Mouse (Mus musculus): ENCODE measurements around the gene Olfr362. TPM values are rescaled to one million over a fixed set of nuclear protein-coding genes. Genes with fewer than 3 reads are reported as not detected.
"Not testable (repeated sequence)": the region's sequence is repeated elsewhere in the genome, so short reads cannot be mapped to it uniquely, and the experiment has no call there.

The Olfr362 gene
- total RNA-seq (2014; rRNA removed) (not detected in 2 replicates), polyA plus RNA-seq (2015; fragmentation: Nextera tagmentation; extraction: Ambion mirVana) (not detected in 2 replicates)

DNA sequence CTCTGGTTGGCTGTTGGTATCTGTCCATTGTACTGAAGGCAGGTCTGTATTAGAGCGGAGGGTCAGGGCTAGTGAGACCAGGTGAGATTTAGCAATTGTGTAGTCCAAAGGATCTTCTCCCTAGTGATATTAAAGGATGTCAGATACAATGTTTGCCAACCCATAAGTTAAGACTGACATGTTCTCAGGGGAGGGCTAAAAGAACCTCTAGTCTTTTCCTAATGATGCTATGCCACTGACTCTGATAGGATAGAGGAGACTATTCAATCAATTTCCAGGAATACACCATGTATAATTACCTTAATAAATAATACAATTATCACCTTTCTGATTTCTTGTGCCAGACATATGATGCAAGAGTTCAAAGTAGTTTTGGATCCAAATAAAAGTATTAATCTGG lies at the start of gene Olfr362:
TSS of gene Olfr362 (minus strand) at position 101 of the 400 bp plus-strand sequence.
- H3K4me2 ChIP-seq (ENCODE audit: low read depth): no peak within 1 kb of the TSS
- no peaks in the 10 kb centered on the region for H3K4me1 ChIP-seq (ENCODE audit: insufficient read depth)
- no peak within 1 kb of the TSS for H3K27ac ChIP-seq (ENCODE audit: low read depth, low read length)
- DNase-seq (no peak), ATAC-seq (no peak)
- TF ChIP-seq CTCF (IDR thresholded peaks at IDR 0.05; ENCODE audit: low read depth): no peak
- no peak within 1 kb of the TSS for H3K9ac ChIP-seq
- 0 out of 2 replicates have a peak, but pooled peaks cover 3% of the 10 kb centered on the region for H3K9me3 ChIP-seq (ENCODE audit: low read length)
- 96% methylated on average over 1 of the region's 1 CpGs for WGBS
- no peaks in the 10 kb centered on the region for H3K36me3 ChIP-seq (ENCODE audit: insufficient read depth)
- H3K27me3 ChIP-seq (ENCODE audit: insufficient read depth, low read length): no peaks in the 10 kb centered on the region
- no peak within 1 kb of the TSS for H3K4me3 ChIP-seq (ENCODE audit: low read depth, low read length)

DNA sequence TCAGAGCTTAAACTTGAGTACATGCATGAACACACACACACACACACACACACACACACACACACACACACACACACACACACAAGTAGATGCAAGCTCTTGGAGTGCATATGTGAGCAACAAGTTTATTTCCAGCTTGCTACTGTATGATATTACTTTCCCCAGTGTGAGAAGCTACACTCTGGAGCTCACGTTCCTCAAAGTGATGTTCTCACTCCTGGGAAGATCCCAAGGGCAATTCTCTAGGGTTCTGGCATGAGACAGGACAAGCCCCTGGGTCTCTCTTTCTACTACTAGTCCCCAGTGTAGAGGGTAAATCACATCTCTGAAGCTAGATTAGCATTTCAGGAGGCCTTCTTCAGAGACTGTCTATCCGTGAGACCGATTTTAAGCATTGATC lies 21.3 kb upstream of the Olfr362 start, which contains the start of gene Olfr364-ps1:
TSS of gene Olfr364-ps1 (plus strand) at position 301 of the 400 bp plus-strand sequence.
- Histone ChIP-seq H3K9ac (no peak within 1 kb of the TSS), H3K27me3 (ENCODE audit: insufficient read depth, low read length) (no peaks in the 10 kb centered on the region), H3K4me1 (ENCODE audit: insufficient read depth) (no peaks in the 10 kb centered on the region), H3K27ac (ENCODE audit: low read depth, low read length) (no peak within 1 kb of the TSS), H3K4me2 (ENCODE audit: low read depth) (no peak within 1 kb of the TSS), H3K9me3 (ENCODE audit: low read length) (0 out of 2 replicates have a peak, but pooled peaks cover 3% of the 10 kb centered on the region), H3K4me3 (ENCODE audit: low read depth, low read length) (no peak within 1 kb of the TSS), H3K36me3 (ENCODE audit: insufficient read depth) (no peaks in the 10 kb centered on the region)
- ATAC-seq: no peak
- DNase-seq: no peak
- 86% methylated on average over 3 of the region's 3 CpGs for WGBS
- TF ChIP-seq CTCF (IDR thresholded peaks at IDR 0.05; ENCODE audit: low read depth): no peak

DNA sequence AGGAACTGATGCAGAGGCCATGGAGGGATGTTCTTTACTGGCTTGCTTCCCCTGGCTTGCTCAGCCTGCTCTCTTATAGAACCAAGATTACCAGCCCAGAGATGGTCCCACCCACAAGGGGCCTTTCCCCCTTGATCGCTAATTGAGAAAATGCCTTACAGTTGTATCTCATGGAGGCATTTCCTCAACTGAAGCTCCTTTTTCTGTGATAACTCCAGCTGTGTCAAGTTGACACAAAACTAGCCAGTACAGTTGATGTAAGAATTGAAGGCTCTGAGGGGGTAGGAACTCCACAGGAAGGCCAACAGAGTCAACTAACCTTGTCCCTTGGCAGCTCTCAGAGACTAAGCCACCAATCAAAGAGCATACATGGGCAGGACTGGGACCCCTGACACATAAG lies 28.5 kb downstream of the Olfr362 start, which contains the start of gene Olfr361:
TSS of gene Olfr361 (minus strand) at position 101 of the 400 bp plus-strand sequence.
- not testable (repeated sequence) for DNase-seq; H3K9me3 ChIP-seq (ENCODE audit: low read length); H3K9ac ChIP-seq; H3K4me2 ChIP-seq (ENCODE audit: low read depth); H3K27me3 ChIP-seq (ENCODE audit: insufficient read depth, low read length); H3K27ac ChIP-seq (ENCODE audit: low read depth, low read length); ATAC-seq; H3K4me1 ChIP-seq (ENCODE audit: insufficient read depth); H3K4me3 ChIP-seq (ENCODE audit: low read depth, low read length); H3K36me3 ChIP-seq (ENCODE audit: insufficient read depth)
- 67% methylated on average over 1 of the region's 1 CpGs for WGBS

DNA sequence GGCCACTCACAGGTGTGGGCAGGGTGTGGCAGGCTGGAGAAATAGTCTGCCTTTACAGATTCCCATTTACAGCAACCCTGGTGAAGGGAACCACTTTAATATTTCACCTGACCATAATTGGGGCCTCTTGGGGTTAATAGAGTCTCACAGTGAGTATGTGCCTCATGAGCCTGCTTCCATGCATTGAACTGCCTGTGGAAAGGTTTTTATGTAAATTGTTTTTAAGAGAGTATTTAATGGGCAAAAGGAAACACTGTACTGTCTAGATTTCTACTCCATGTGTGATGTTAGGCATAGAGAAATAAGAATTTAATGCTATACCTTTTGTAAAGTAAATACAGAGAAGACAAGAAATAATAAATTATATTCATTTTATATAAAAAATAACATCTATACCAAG lies 52.3 kb downstream of the Olfr362 start, which contains the start of gene Olfr360:
TSS of gene Olfr360 (plus strand) at position 301 of the 400 bp plus-strand sequence.
- H3K4me1 ChIP-seq (ENCODE audit: insufficient read depth): no peaks in the 10 kb centered on the region
- no peak within 1 kb of the TSS for H3K4me2 ChIP-seq (ENCODE audit: low read depth)
- ATAC-seq: no peak
- TF ChIP-seq CTCF (IDR thresholded peaks at IDR 0.05; ENCODE audit: low read depth): no peak
- no peaks in the 10 kb centered on the region for H3K27me3 ChIP-seq (ENCODE audit: insufficient read depth, low read length)
- H3K36me3 ChIP-seq (ENCODE audit: insufficient read depth): no peaks in the 10 kb centered on the region
- H3K27ac ChIP-seq (ENCODE audit: low read depth, low read length): no peak within 1 kb of the TSS
- no peak for DNase-seq
- 0 out of 2 replicates have a peak, but pooled peaks cover 4% of the 10 kb centered on the region for H3K9me3 ChIP-seq (ENCODE audit: low read length)
- no peak within 1 kb of the TSS for H3K4me3 ChIP-seq (ENCODE audit: low read depth, low read length)
- no peak within 1 kb of the TSS for H3K9ac ChIP-seq

Other genes starting within 250 kb of the Olfr362 start
- not detected in 2 replicates for gene Olfr352, start 249.4 kb downstream of the Olfr362 start, total RNA-seq (2014; rRNA removed)
- not detected in 2 replicates for gene Olfr352, start 249.4 kb downstream of the Olfr362 start, polyA plus RNA-seq (2015; fragmentation: Nextera tagmentation; extraction: Ambion mirVana)
- gene Olfr353, start 225.0 kb downstream of the Olfr362 start, total RNA-seq (2014; rRNA removed): not detected in 2 replicates
- not detected in 2 replicates for gene Olfr353, start 225.0 kb downstream of the Olfr362 start, polyA plus RNA-seq (2015; fragmentation: Nextera tagmentation; extraction: Ambion mirVana)
- not detected in 2 replicates for gene Olfr354, start 212.2 kb downstream of the Olfr362 start, total RNA-seq (2014; rRNA removed)
- not detected in 2 replicates for gene Olfr354, start 212.2 kb downstream of the Olfr362 start, polyA plus RNA-seq (2015; fragmentation: Nextera tagmentation; extraction: Ambion mirVana)
- gene Olfr355, start 189.0 kb downstream of the Olfr362 start, total RNA-seq (2014; rRNA removed): not detected in 2 replicates
- not detected in 2 replicates for gene Olfr355, start 189.0 kb downstream of the Olfr362 start, polyA plus RNA-seq (2015; fragmentation: Nextera tagmentation; extraction: Ambion mirVana)
- gene Olfr356, start 180.8 kb downstream of the Olfr362 start, total RNA-seq (2014; rRNA removed): not detected in 2 replicates
- gene Olfr356, start 180.8 kb downstream of the Olfr362 start, polyA plus RNA-seq (2015; fragmentation: Nextera tagmentation; extraction: Ambion mirVana): not detected in 2 replicates
- gene Olfr357, start 124.1 kb downstream of the Olfr362 start, total RNA-seq (2014; rRNA removed): not detected in 2 replicates
- gene Olfr357, start 124.1 kb downstream of the Olfr362 start, polyA plus RNA-seq (2015; fragmentation: Nextera tagmentation; extraction: Ambion mirVana): not detected in 2 replicates
- not detected in 2 replicates for gene Olfr358, start 108.6 kb downstream of the Olfr362 start, total RNA-seq (2014; rRNA removed)
- gene Olfr358, start 108.6 kb downstream of the Olfr362 start, polyA plus RNA-seq (2015; fragmentation: Nextera tagmentation; extraction: Ambion mirVana): not detected in 2 replicates
- not detected in 2 replicates for gene Olfr360, start 52.2 kb downstream of the Olfr362 start, total RNA-seq (2014; rRNA removed)
- gene Olfr360, start 52.2 kb downstream of the Olfr362 start, polyA plus RNA-seq (2015; fragmentation: Nextera tagmentation; extraction: Ambion mirVana): not detected in 2 replicates
- gene Olfr361, start 28.6 kb downstream of the Olfr362 start, total RNA-seq (2014; rRNA removed): not detected in 2 replicates
- gene Olfr361, start 28.6 kb downstream of the Olfr362 start, polyA plus RNA-seq (2015; fragmentation: Nextera tagmentation; extraction: Ambion mirVana): not detected in 2 replicates
- not detected in 2 replicates for gene Olfr364-ps1, start 21.4 kb upstream of the Olfr362 start, total RNA-seq (2014; rRNA removed)
- not detected in 2 replicates for gene Olfr364-ps1, start 21.4 kb upstream of the Olfr362 start, polyA plus RNA-seq (2015; fragmentation: Nextera tagmentation; extraction: Ambion mirVana)
- not detected in 2 replicates for gene Olfr365, start 70.3 kb upstream of the Olfr362 start, total RNA-seq (2014; rRNA removed)
- not detected in 2 replicates for gene Olfr365, start 70.3 kb upstream of the Olfr362 start, polyA plus RNA-seq (2015; fragmentation: Nextera tagmentation; extraction: Ambion mirVana)
- not detected in 2 replicates for gene Olfr366, start 93.7 kb upstream of the Olfr362 start, total RNA-seq (2014; rRNA removed)
- gene Olfr366, start 93.7 kb upstream of the Olfr362 start, polyA plus RNA-seq (2015; fragmentation: Nextera tagmentation; extraction: Ambion mirVana): not detected in 2 replicates
- not detected in 2 replicates for gene Olfr368, start 208.6 kb upstream of the Olfr362 start, total RNA-seq (2014; rRNA removed)
- not detected in 2 replicates for gene Olfr368, start 208.6 kb upstream of the Olfr362 start, polyA plus RNA-seq (2015; fragmentation: Nextera tagmentation; extraction: Ambion mirVana)
- gene Pdcl, start 241.4 kb upstream of the Olfr362 start, total RNA-seq (2014; rRNA removed): 49.5 and 54.1 TPM in 2 replicates
- gene Pdcl, start 241.4 kb upstream of the Olfr362 start, polyA plus RNA-seq (2015; fragmentation: Nextera tagmentation; extraction: Ambion mirVana): 44.6 and 46.4 TPM in 2 replicates

Data from forebrain, postnatal 0 days (tissue).